Mouse (Mus musculus) spleen, adult 2 months (tissue): Measurements from ENCODE around the gene Snrnp70.

Experiments
- CTCF ChIP-seq: fragments of 200-500 bp; IDR thresholded peaks from 2 replicates; pipeline ENCODE4 v1.5.1; 2011; ENCODE audit warnings: mild to moderate bottlenecking, inconsistent platforms; ENCODE audit not compliant: insufficient read depth, insufficient read length, insufficient replicate concordance; ENCODE audit errors: extremely low read depth
- POLR2A ChIP-seq: fragments of 200-500 bp; IDR thresholded peaks from 2 replicates; pipeline ENCODE4 v1.6.1; 2011; ENCODE audit warnings: low read depth, low read length, inconsistent platforms

DNA sequence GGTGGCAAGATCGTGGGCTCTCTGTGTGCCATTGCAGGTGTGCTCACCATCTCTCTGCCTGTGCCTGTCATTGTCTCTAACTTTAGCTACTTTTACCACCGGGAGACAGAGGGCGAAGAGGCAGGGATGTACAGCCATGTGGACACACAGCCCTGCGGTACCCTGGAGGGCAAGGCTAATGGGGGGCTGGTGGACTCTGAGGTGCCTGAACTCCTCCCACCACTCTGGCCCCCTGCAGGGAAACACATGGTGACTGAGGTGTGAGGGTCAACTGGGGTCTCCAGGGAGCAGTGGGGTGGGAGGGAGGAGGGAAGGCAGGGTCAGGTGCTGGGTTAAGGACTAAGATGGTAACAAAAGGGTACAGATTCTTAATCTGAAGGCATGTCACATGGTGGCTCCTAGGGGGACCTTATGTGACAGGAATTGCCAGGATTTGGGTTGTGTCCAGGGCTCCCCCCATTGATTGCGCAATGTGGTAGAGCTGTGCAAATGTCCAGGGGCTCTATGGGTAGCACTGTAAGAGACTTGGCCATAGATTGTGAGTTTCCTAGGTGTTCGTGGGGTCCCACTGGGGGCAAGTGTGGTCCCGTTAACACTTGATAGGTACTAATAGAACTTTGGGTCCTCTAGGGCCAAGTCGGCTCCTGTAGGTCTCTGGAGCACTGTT lies 14.1 kb upstream of the Snrnp70 start:
- TF ChIP-seq CTCF (no peak), POLR2A (no peak)
